Mouse (Mus musculus) adrenal gland (tissue): Measurements from ENCODE around the gene Washc2.
"Not testable (repeated sequence)": the region's sequence is repeated elsewhere in the genome, so short reads cannot be mapped to it uniquely, and the experiment has no call there.

Experiments used
- intact Hi-C: fragments of 180-260 bp; cut with DNase I; formaldehyde crosslinking; loops from one replicate; pipeline ENCODE4 v1.15.1; 2025
- long read RNA-seq, 2 experiments: library from polyadenylated mRNA; unstranded; transcript quantifications; one replicate each; pipeline ENCODE4 v2.0.0; 2020; ENCODE audit warnings: borderline replicate concordance in 1 of 2; ENCODE audit not compliant: insufficient replicate concordance in 1 of 2

Gene Washc2
- long read RNA-seq, experiment 1, full-length matches to known transcripts: 4 of 40 reads
- long read RNA-seq, experiment 1, partial matches to known transcripts: 32 of 40 reads
- long read RNA-seq, experiment 1, other reads (novel, unspliced or antisense): 4 of 40 reads
- long read RNA-seq, experiment 2, partial matches to known transcripts: 23 of 27 reads
- long read RNA-seq, experiment 2, other reads (novel, unspliced or antisense): 2 of 27 reads

DNA sequence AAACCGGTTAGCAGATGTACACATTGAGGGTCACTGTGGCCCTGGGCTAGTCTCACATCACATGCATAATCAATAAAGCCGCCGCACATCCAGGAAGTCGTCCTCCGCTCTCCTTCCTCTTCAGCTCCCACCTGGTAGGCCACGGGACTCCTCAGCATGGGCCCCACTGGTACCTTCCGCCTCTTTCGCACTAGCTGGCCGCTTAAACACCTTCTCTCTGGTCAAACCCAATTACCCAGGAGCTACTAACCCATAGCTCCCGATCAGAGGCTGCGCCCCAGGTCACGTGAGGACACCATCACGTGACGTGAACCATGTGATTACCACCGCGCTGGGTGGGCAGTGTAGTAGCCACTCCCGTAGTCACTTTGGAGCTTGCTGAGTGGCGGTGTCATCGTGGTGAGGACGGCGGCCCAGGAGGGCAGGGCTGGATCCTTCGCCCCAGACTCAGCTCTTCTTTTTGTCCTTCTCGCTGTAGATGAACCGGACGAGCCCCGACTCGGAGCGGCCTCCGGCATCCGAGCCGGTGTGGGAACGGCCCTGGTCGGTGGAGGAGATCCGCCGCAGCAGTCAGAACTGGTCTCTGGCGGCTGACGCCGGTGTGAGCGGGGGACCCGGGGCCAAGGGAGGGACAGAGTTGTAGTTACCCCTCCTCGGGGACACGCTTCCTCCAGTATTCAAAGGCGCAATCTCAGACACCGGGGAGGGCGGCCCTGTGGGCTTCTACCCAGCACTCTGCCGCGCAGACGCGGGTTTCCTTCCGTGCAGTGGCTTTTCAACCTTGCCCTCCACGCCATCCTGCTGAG, at the start of gene Washc2:
Gene Washc2 (plus strand): TSS at position 310 of the 806 bp plus-strand sequence.
- intact Hi-C loops: no loop called here

DNA sequence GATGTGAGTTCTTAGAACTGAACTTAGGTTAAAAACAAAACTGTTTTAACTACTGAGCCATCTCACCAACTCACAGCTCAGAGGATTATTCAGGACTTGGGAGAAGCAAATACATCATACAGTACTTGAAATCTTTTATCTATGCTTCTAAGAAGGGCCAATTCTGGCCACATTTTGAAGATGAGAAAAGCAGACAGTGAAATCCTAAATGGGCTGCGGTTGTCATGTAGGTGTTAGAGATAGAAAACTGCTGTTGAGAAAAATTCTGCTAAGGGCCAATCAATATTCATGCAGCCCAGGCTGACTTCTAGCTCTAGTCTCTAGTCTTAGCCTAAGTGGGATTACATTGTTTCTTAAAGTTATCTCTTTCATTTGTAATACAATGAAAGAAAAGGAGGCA, 41.5 kb upstream of the Washc2 start:
- intact Hi-C loops: no loop called here

DNA sequence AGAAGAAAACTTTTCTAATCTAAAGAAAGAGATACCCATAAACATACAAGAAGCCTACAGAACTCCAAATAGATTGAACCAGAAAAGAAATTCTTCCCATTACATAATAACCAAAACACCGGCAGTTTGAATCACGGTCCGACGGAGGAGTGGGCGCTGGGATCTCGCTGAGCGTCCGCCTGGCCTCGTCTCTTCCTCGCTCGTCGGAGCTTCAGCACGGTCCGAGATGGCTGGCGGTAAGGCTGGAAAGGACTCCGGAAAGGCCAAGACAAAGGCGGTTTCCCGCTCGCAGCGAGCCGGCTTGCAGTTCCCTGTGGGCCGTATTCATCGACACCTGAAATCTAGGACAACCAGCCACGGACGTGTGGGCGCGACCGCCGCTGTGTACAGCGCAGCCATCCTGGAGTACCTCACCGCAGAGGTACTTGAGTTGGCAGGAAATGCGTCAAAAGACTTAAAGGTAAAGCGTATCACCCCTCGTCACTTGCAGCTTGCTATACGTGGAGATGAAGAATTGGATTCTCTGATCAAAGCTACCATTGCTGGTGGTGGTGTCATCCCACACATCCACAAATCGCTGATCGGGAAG, 34.2 kb upstream of the Washc2 start:
- intact Hi-C loops: not testable (repeated sequence)

DNA sequence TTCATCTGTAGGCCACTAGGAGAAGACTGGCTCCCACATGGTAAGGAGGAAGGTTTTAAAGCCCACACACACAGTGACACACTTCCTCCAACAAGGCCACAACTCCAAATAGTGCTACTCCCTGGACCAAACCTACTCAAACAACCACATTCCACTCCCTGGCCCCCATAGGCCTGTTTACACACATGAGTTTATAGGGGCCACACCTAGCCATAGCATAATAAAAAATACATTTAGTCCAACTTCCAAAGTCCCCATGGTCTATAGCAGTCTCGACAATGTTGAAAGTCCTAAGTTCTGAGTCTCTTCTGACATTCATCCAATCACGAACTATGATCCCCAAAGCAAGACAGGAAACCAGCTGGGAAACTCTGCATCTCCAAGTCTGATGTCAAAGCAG, 29.5 kb upstream of the Washc2 start:
- intact Hi-C loops: no loop called here

DNA sequence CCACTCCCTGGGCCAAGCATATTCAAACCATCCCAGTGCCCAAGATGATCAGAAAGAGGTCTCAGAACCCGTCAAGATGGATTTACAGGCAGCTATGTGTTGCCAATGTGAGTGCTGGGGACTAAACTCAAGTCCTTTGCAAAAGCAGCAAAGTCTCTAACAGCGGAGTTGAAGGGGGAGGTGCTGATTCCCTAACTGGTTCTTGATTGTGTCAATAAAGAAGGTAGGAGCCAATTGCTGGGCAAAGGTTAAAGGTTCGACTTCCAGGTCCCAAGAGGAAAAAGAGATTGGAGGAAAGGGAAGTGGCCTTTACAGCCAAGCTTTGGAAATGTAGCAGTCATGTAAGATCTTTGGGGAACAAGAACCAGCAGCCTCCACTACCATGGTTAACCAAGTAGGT, 27.1 kb upstream of the Washc2 start:
- intact Hi-C loops: no loop called here

DNA sequence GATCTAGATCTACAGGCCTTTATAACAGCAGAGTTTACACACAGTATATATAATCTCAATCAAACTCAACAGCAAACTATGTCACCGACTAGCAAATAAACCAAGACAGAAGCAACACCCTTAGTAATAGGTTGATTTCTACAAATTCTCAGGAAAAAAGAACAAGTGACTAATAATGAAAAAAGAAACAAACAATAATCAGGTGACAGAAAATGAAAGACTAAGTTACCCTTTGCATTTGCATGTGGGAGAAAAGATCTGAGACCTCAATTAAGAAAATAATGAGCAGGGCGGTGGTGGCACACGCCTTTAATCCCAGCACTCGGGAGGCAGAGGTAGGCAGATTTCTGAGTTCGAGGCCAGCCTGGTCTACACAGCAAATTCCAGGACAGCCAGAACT, 24.3 kb upstream of the Washc2 start:
- intact Hi-C loops: no loop called here

DNA sequence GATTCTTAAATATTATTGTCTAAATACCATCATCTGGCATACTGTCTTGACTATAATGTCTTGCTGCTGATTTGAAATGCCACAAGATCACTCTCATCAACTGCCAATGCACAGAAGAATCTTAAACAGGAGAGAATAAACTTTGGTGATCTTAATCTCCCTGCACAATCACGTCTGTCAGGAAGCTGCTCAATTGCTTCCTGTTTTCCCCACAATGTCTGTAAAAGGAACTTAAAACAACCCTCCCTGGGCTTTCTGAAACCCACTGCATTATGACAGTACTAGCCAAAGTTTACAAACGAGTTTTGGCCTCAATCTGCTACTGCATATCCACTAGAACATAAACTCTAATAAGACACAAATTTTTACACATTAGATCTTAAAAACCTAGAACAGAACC, 21.4 kb upstream of the Washc2 start:
- intact Hi-C loops: no loop called here

DNA sequence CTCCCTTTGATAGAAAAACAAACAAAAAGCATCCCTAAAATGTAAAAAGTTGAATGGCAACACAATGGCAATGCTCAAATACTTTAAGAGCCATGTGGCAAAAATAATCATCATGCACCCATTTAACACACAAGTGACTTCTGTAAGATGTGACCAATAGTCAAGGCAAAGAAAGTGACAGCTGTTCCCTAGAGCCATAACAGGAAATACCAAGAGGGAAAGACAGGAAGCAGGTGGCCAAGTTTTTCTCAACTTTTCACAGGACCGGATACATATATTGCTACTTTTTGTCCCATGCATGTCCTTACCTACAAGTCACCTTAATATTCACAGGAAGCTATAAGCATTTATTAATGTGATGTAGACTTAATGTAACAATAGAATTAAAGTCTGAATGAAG, 18.4 kb upstream of the Washc2 start:
- intact Hi-C loops: no loop called here

DNA sequence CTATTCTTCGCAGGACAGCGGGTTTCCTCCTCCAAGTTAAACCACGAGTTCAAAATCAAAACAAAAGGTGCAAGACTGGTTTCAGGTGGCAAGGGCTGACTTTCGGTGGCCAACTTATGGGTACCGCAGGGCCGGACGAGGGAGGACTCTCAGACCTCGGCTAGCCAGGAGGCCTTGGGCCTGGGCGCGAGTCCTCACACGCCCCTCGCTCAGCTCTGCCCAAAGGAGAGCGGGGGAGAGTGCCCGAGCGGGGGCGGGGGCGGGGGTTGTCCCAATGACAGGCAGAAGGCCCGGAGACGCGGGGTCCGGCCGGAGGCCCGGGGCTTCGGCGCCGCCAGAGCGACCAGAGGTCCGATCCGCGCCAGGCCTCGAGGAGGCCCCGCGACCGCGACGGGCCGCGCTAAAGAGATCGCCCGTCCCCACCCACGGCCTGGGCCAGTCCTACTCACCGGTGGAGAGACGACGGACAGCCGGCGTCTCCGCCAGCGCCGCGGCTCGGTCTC, 15.0 kb upstream of the Washc2 start:
- intact Hi-C loops: loop anchor here (10.0 kb wide), 1 partner anchor 58 kb away; no protein-coding TSS in a partner anchor

DNA sequence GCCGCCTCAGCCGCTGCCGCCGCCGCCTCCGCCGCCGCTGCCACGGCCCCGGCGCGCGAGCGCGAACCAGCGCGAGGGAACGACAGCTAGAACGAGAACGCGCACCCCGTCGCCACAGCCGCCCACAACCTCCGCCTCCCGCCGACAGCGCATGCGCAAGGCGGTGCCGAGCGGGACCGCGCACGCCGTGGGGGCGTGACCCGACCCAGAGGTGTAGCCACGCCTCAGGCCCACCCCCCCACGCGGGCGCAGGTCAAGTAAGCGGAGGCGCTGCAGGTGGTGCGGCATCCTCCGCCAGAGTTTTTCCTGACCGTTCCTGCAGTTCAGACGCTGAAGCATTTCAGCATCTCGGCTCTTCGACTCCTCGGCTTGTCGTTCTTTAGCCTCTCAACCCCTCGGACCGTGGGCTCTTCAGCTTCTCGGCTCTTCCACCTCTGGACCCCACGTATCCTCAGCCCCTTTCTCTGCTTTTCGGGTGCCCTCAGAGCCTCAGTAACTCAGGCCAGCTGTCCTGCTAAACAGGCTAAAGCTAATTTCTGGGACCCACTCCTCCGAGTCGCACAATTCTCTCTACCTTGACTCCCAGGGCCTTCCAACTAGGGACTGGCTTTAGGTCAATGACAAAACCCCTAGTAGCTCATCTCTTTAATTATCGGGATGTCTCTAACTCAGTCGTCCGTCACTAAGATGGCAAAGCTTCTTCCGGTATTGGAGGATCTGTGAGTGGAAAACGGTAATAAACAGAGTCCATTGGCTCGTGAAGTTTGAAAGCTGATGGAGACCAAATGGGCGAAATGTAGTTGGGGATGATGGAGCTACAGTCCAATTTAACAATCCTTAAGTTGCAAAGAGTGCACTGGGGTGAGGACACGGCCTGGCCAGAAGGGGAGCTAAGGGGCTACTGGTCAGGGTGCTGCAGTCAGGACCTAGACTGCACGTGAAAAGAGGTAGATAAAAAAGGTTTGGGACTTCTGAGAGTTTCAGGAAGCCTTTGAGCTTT, 14.1 kb upstream of the Washc2 start, which contains the start of gene Tmcc1:
Gene Tmcc1 (minus strand): TSS at position 93 of the 1,000 bp plus-strand sequence.
- intact Hi-C loops: loop anchor here (10.0 kb wide), 1 partner anchor 59 kb away; no protein-coding TSS in a partner anchor

DNA sequence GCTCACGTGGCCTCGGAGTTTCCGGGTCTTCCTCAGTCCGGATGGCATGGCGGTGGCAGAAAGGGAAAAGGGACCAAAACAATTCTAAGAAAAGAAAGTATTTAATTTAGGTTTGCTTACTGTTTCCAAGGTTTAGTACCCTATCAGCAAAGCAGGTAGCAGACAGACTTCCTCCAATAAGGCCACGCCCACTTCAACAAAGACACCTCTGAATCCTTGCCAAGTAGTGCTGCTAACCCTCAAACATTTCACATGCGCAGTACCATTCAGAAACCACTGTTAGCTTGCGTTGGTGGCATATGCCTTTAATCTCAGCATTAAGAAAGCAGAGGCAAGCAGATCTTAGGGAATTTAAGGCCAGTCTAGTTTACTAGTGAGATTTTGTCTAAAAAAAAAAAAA, 12.0 kb upstream of the Washc2 start:
- intact Hi-C loops: loop anchor here (10.0 kb wide), 1 partner anchor 61 kb away; no protein-coding TSS in a partner anchor

DNA sequence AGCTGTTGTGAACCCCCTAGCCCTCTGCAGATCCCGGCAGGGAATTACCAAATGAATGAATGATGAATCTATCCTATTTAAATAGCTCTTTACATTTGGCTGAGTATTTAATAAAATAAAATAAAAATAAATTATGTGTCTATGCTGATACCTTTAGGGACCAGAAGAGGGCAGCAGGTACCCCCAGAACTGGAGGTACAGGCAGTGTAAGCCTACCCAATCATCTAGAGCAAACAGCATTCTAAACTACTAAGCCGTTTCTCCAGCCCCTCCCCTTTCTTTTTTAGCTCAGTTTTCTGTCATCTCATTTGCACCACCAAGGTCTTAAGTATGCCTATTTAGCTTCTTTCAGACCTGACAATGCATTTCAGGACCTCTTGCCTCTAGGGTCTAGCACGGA, 9.7 kb upstream of the Washc2 start:
- intact Hi-C loops: loop anchor here (10.0 kb wide), 1 partner anchor 63 kb away; no protein-coding TSS in a partner anchor

DNA sequence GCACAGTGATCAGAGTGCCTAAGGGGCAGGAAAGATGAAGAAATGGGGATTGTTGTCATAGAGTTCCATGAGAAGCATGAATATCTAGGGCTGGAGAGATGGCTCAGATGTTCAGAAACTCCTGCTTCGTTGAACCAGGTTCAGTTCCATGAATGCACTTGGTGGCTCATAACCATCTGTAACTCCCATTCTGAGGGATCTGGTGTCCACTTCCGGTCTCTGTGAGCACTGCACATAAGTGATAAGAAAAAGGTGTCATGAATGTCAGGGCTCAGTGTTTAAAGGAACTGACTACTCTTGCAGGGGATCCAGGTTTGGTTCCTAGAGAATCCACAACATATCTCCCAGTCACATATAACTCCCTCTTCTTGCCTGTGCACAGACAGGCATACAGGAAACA, 8.2 kb upstream of the Washc2 start:
- intact Hi-C loops: loop anchor here (10.0 kb wide), 1 partner anchor 65 kb away; no protein-coding TSS in a partner anchor

DNA sequence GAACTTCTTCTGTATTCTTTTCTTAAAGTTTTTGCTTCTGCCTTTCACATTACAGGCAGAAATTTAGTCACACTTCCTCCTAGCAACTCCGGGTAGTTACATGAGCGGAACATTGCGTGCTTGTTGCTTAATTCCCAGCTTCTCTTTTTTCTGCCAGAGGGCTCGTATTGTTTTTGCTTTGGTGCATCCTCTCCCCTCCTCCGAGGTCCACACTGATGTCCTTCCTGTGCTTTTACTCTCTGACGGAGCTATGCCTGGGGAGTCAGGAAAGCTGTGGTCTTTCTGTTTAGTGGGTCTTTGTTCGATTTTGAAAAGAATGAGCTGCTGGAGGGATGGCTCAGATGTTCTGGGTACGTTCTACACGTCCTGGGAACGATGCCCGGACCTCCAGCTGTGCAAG, 19.9 kb downstream of the Washc2 start:
- intact Hi-C loops: no loop called here

DNA sequence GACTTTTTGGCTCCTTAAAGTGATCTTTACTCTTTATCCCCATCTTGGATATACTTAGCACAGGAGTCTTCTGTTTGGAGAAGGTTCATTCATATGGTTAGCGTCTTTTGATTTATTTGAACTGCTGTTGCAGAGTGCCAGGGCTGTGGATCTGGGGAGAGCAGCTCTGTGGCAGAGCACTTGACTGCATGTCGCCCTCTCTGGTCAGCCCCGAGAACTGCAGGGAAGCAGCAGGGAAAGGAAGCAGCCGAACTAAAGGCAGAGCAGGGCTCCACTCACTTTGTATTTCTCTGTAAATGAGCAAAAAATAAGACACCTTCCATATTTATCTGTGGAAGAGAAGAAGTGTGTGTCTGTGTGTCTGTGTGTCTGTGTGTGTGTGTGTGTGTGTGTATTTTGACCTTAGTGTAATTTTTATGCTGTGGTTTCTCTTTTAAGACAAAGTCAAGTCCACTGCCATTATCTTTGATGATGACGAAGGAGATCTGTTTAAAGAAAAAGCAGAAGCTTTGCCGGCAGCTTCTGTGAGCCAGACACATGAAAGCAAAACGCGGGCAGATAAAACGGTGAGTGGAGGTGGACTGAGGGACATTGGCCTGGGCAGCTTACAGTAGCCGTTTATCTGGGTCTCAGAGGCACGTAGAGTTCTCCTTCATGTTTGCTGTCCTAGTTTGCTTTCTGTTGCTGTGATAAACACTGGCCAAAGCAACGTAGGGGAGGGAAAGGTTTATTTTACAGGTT, 21.1 kb downstream of the Washc2 start:
- intact Hi-C loops: no loop called here

DNA sequence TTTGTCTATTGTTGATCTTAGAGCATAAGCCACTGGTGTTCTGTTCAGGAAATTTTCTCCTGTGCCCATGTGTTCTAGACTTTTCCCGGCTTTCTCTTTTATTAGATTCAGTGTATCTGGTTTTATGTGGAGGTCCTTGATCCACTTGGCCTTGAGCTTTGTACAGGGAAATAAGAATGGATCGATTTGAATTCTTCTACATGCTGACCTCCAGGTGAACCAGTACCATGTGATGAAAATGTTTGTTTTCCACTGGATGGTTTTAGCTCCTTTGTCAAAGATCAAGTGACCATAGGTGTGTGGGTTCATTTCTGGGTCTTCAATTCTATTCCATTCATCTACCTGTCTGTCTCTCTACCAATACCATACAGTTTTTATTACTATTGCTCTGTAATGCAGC, 27.0 kb downstream of the Washc2 start:
- intact Hi-C loops: not testable (repeated sequence)

DNA sequence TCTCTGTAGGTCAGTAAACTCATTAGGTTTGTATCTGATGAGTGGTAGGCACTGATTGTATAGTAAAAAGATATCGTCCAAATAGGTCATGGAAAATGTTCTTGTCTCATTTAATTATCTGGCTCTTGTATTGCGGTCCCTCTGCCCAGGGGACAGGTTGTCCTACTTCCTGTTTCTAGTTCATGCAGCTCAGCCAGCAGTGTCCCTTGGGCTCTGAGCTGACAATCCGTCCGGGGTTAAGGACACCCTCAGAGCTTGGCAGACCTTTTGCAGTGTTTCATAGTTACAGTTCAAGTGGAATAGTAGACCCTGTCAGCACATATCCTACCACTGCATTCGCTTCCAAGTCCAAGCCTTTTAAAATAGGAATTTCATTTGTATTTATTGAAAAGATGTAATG, 27.5 kb downstream of the Washc2 start:
- intact Hi-C loops: no loop called here

DNA sequence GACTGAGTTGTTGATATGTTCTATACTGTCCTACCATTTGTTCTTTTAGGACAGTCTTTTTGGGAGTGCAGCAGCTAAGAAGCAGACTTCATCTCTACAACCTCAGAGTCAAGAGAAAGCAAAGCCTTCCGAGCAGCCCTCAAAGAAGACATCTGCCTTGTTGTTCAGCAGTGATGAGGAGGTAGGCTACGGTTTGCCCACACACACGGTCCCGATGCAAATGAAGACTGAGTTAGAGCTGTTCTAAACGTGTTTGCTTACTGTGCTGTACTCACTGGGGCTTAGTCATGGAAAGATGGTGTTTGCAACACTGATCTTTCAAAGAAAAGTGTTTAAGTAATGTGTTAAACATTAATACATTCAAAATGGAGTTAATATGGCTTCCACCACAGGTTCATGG, 30.2 kb downstream of the Washc2 start:
- intact Hi-C loops: no loop called here

DNA sequence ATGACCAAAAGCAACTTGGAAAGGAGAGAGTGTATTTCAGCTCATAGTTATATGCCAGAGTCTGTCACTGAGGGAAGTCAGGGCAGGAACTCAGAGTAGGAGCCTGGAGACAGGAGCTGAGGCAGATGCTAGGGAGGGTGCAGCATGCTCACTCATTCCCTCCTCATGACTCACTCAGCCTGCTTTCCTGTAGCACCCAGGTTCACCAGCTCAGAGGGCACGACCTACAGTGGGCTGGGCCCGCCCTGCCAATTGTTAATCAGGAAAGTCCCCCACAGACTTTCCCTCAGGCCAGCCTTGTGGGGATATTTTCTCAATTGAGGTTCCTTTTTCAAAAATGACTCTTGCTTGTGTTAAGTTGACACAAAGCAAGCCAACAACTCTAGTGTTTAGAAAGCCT, 32.5 kb downstream of the Washc2 start:
- intact Hi-C loops: no loop called here

DNA sequence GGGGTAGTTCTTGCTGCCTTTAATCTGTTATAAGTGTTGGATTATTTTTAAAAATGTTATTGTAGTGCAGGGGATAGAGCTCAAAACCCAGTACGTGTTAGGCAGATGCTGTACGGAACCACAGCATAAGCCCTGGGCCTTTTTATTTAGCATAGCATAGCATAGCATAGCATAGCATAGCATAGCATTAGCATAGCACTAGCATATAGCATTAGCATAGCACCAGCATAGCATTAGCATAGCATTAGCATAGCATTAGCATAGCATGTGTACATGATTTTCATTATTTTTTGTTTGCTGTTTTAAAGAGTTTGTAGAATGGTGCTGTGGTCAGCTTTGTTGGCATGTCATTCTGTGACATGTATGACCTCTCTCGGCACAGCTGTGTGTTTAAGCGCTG, 51.8 kb downstream of the Washc2 start:
- intact Hi-C loops: no loop called here
